Mouse (Mus musculus): ENCODE measurements at regions not wholly inside any gene's neighbourhood (a gene's known extent, or its start where the extent isn't known, plus 50 kb on each side); places are given as distances from the start of the nearest gene placed in this dataset.

DNA sequence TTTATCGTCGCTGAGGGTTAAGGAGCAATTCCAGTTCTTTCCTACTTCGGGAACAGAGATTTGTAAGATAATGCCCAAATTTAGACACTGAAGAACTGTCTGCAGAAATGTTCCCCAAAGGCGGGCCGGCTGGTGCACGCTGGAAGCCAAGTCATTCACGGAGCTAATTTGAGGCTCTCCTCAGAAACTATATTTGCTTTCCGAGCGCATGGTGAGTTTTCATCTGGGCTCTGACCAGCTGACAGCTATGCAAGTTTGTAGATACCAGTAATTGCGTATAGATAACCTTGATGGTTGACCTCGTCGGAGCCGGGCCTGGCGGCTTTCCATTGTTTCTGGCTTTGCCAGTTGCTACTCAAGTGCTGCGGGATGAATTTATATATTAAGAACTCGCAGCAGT, 165.5 kb upstream of the Irx3 start:
- no peak for TF ChIP-seq USF1 (IDR thresholded peaks at IDR 0.05; ENCODE audit: low read depth)
- TF ChIP-seq CTCF (IDR thresholded peaks at IDR 0.05; ENCODE audit: control insufficient read depth, insufficient read depth, insufficient read length): no peak
- TF ChIP-seq MAX (IDR thresholded peaks at IDR 0.05): no peak
- TF ChIP-seq MYOD1 (IDR thresholded peaks at IDR 0.05; ENCODE audit: control insufficient read depth, insufficient read length, low read depth): no peak

All from C2C12 (cell line).